Mouse (Mus musculus) hindlimb bud, embryonic 11.5 days (tissue): ENCODE measurements around the gene Abcb6.

ENCODE experiments used
- DNase-seq: peaks from one replicate; pipeline ENCODE4 v3.0.0-alpha.2; 2012; ENCODE audit warnings: low read depth, low spot score; ENCODE audit errors: extremely low spot score

Abcb6 gene

DNA sequence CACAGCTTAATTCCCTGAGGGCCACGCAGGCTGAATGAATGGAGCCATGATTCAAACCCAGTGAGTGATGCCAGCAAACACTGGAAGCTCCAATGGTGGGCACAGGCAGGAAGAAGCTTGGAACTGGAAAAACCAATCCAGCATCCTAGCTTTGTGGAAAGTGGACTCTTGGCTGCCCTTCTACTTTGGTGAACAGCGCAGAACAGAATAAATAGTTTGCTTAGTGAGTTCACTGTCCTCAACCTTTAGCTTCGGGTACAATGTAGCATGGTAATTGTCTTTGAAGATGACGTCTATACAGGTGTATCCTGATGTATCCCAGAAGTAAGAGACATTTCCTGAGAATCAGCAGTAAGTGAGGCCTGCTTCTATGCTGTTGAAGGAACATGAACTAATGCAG, 31.5 kb downstream of the Abcb6 start:
- no peak for DNase-seq

DNA sequence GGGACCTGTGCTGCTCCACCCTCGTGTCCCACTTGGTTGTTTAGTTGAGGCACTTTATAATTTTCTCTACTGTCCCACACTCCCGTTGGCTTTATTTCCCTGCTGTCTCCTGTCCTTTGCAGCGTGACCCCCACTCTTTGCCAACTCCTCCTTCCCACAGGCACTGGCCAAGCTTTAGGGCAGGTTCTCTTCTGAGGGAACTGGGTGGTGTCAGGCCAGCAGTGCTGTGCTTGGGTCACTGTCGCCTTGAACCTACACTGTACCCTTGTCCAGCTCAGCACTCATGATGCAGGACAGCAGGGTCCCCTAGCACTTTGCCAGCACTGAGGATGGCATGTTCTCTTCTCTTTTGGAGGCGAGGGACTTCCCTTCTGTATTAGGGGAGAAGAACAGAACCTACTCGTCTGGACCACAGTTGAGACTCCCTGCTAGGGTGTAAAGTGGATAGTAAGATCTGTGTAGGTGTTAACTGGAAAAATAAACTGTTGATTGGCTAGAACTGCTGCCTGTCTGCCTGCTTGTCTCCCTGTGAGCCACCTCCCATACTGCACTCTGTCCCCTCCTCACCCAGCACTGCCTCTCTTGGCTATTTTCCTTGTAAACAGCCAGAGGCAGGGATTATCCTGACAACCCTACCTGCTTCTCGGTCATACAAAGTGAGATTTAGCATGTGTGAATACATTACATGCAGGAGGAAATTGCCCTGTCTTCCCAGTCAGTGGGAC, 32.6 kb downstream of the Abcb6 start:
- no peak for DNase-seq

DNA sequence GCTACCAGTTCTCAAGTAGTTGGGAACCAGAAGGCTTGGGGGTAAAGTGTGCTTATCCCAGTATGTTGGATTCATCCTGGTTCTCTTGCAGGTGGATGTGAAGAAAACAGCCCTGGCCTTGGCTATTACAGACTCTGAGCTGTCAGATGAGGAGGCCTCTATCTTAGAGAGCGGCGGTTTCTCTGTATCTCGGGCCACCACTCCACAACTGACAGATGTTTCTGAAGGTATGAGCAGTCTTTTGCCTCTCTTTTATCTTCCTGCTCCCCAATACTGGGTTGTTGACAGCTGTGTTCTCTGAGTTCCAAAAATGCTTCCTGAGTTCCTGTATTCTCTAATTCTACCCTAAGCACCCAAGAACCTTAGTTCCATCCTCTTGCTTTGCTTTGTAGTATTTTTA, 34.6 kb downstream of the Abcb6 start:
- DNase-seq = no peak

DNA sequence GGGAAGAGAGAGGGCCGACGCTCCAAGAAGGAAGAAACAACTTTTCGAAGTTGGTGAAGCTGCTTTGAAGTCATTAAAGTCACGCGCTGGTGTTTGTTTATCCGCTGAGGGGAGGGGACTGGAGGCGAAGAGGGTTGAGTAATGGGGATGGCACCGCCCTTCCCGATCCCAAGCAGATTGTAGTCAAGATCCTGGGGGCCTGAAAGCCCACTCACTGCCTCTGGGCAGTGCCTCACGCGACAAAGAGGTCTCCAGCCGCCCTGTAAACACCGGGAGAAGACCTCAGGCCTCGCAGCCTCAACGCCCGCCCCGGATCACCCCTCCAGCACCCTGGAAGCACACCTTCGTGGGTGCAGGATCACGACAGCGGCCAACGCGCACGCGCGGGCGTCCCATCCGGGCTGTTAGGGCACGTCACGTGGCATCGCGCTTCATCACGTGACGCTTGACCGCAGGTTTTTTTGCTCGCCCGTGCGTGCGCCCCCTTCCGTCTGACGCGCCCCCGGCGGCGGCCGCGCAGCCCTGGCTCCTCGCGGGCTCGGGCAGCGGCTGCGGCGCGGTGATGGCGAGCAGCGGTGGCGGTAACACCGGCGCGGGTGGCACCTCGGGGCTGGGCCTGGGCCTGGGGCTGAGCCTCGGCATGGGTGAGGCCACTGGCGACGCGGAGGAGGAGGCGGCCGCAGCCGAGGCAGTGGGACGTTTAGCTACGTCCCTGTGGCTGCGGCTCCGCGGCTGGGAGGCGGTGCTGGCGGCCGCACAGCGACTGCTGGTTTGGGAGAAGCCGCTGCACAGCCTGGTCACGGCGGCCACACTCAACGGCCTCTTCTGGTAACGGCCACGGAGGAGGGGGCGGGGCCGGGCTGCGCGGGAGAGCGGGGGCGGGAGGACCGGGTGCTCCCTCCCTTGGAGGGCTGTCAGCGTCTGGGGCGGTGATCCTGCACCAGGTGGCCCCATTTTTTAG, 37.6 kb downstream of the Abcb6 start, which contains the start of the genes Cnppd1 and Retreg2:
Cnppd1 (minus strand) TSS at position 411 of the 961 bp plus-strand sequence.
Retreg2 (plus strand) TSS at position 478 of the 961 bp plus-strand sequence.
- peak; percentile 73 for DNase-seq

DNA sequence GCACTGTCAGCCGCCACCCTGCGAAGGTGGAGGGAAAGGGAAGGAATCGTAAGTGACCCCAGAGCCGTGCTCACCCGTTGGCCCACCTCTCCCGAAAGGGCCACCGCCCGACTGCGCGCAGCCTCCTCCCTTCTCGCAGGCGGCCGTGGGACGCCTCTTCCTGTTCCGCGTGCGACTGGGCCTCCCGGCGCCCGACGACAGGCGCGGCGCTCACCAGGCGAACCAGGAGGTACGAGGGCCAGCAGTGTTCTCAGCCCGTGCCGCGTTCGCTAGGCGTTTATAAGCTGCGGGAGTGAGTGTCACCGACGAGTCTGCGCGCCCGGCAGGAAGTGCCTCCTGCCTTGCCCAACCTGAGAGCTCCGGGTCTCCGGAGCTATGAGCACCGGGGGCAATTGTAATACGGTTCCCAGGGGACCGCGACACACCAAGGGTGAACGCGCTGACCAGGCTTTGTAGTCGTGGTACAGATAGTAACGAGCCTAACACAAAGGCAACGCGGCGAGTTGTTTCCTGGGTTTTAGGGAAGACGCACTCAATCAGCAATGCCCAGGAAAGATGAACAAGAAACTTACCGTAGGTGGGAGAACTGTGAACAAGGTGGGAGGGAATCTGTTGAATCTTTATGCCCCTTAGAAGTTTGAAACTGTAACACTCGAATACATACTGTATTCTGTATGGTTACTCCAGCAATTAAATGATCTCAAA, 38.6 kb downstream of the Abcb6 start:
- DNase-seq = no peak

DNA sequence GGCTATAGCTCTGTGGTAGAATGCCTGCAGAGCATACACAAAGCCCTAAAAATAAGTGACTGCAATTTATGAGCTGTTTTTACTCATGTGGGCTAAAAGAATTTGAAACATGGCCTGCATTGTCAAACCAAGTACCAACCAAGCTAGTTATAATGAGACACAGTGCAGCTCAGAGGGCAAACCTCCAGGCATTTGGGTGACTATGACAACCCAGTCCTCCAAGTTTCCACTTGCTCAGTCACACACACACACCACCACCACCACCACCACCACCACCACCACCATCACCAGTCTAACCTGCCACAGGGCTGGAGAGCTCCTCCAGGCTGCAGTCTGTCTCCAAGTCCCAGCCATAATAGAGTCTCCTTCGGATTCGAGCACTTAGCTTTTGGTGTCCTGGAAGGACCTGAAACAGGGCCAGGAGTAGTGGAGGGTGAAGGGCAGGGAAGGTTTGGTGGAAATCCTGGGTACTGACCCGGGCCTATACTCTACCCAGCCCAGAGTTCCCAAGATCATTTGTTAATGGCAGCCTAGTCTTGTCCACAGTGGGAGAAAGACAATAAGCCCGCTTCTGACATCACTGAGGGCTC, 39.5 kb downstream of the Abcb6 start:
- no peak for DNase-seq

DNA sequence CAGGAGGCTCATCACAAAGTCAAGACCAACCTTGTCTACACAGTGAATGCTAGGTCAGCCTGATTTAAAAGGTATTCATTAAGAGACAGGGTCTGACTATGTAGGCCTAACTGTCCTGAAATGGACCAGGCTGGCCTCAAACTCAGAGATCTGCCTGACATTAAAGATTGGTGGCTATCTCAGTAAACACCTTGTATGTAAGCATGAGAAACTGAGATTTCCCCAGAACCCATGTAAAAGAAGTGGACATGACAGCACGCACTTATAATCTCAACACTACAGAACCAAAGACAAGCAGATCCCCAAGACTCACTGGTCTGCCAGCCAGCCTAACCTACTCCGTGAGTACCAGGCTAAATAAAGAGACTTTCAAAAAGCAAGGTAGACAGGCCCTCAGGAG, 41.7 kb downstream of the Abcb6 start:
- no peak for DNase-seq

DNA sequence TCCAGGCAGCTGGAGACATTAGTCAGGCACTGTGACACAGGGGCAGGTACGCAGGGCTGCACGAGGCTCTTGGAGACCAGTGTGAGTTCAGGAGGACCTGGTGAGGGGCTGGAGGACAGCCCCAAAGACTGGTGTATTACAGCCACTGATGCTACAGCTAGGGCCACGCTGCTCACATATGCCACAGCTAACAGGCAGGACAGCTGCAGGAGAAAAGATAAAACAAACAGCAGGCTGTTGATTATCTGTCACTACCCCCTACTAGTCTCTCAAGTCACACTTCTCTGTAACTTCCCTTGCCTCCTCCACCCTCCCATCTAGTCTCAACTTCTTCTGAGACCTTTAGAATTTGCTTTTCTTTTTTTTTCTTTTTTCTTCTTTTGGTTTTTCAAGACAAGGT, 43.5 kb downstream of the Abcb6 start:
- DNase-seq = no peak

DNA sequence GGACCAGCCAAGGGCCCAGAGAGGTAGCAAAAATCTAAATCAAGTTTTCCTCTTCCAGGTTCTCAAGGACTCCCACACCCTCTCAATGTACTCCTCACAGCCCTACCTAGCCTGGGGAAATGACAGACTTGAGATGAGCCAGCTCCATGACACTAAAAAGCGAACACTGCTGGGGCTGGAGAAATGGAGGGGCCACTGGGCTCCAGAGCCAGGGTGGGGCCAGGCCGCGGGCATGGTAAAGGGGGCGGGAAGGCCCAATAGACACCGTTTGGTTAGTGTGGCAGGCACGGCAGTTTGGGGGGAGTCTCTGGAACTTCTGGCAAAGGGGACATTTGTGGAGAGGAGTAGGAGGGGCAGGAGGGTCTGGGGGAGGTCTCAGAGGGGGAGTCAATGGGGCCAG, 43.9 kb downstream of the Abcb6 start:
- no peak for DNase-seq

DNA sequence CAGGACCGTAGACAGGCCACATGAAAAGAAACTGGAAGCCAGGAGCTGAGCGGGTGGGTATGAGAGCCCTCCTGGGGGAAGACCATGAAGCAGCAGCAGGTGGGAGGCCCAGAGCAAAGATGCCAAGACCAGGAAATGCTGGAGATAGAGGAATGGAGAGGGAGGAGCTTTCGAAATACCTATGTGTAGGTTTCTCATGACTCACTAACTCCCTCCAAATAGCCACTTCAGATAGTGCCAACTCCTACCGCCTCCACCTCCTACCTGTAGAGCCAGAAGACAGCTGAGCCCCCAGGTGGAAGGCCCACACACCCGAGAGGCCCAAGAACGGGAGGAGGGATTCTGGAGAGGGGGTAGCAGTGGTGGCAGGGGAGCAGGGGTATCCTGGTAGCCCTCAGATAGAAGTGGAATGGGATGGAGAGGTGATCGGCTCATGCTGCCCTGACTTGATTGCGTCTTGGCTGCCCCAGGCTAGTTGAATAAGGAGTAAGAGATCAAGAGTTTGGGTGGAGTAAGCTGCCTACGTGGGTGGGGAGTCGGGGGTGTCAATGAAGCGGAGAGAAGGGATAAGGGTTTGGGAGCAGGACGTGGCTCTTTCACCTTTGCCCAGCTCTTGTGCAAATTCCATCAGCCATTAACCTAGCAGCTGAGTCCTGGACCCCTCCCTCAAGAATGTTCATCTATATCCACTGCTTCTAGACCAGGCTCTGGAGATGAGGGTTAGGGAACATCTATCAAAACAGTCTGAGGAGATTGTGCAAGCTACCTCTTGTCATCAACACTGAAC, 46.6 kb downstream of the Abcb6 start, which contains the start of gene Slc23a3:
Slc23a3 (minus strand) TSS at position 470 of the 787 bp plus-strand sequence.
- DNase-seq = no peak

DNA sequence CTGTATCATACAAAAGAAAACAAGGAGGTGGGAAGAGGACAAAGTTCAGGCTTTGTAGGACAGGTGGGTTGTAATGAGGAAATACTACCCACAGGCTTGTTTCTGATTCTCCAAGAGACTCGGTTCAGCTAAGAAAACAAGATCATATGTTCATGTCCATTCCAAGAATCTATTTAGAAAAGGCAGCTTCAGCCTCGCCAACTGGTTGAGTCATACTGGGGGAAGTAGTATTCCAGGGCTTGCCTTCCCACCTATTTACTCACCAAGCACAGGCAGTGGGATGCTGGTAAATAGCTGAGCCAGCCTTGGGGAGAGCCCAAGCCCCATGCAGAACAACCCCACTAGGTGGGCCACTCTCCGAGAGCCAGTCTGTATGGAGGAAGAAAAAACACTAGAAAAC, 51.6 kb downstream of the Abcb6 start:
- DNase-seq = no peak

DNA sequence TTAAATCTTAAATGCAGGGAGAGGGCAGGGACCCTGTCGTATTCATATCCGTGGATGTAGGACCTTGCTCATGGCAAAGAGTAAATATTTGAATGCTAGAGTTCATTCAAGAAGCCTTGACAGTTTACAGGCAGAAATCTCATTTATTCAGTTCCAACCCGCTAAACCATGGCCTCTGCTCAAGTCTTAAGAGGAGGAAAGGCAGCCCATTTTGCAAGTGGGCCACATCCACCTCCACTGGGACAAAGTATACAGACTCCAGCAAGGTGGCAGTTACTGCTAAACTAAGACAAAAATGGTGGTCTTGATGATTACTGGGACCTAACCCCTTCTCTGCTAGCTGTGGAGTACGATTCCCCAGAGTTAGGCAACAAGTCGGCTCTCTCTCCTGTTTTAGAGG, 54.8 kb downstream of the Abcb6 start:
- DNase-seq = no peak

DNA sequence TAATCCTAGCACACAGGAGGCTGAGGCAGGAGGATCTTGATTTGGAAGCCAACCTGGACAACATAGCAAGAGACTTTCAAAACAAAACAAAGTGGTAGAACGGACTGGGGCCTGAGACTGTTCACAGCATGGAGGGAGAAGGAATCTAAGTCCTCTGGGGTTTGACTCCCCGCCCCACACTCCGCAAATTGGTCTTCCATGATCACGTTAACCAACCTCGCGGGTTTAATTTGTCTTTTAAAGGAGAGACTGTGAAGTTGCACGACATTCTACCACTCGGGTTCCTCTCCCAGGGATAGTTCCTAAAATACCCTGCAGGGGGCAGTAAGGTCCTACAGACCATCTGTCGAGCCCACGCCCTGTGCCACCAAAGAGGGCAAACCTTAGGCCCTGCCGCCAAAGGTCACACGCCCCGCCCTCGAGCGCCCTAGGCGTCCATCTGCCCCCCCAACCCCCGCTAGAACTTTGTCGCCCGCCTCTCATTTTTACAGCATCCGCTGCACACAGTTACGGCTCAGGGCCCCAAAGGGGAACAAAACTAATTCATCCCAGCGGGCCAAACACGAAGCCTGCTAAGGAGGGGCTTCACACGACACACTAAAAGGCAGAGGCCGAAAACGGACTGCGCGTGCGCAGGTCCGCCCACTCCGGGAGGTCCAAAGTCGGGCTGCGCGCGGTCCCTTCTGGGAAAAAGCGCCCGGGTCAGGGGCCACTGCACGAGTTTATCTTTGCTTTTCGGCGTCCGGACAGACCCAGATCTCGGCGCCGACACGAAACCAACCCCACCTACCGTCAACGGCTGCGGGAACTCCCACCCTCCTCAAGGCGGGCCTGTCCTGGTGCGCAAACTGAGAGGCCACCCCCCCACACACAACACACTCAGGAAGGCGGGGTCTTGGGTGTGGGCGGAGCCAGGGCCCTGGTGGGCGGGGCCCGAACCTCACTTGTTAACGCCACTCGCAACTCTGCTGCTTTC, 55.6 kb downstream of the Abcb6 start, which contains the start of gene Nhej1:
Nhej1 (minus strand) TSS at position 855 of the 976 bp plus-strand sequence.
- peak; percentile 94 for DNase-seq

DNA sequence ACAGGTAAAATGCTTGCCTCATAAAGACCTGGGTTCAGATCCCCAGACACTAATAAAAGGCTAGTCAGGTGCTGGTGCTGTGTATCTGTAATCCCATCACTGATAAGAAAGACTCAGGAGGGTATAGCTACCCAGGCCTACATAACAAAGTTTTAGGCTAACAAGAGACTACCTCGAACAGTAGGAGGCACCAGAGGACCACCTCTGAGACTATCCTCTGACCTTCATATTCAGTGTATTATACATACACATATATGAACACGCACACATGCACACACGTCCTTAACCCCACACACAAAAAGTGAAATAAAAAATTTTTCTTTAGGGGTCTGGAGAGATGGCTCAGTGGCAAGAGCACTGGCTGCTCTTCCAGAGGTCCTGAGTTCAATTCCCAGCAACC, 58.0 kb downstream of the Abcb6 start:
- DNase-seq = no peak
